Mouse (Mus musculus): ENCODE measurements around the gene Arhgap8. TPM values are rescaled to one million over a fixed set of nuclear protein-coding genes. Genes with fewer than 3 reads are reported as not detected.

Arhgap8 gene
- total and polyA plus RNA-seq, 3 experiments: 0.08 TPM; not detected in 2

DNA sequence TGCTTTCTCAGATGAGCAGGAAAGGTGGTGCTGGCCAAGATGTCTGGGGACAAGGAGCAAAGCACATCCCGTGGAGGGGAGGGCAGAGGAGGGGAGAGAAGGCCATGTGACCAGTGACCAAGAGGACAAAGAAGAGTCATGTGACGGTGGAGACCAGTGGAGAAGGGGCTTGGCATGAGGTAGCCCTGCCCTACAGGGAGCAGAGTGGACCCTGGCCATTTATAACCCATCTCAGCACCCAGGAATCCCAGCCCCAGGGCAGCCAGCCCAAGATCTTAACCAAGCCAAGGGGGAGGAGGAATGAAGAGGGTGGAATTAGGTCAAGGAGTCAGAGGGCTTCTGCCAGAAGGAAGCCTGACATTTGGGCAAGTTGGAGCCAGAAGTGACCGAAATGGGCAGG lies 47.2 kb upstream of the Arhgap8 start:
- Histone ChIP-seq H3K9me3 (replicated peaks; ENCODE audit: low read length) (no peaks in the 10 kb centered on the region), H3K9ac (ENCODE audit: insufficient read depth, low read depth) (no peak overlapping the region), H3K27me3 (replicated peaks) (peaks cover 27% of the 10 kb centered on the region), H3K4me1 (ENCODE audit: control insufficient read depth in 1 of 2, insufficient read depth in 2 of 2) (peaks cover 3 to 13% of the 10 kb centered on the region in 2 experiments), H3K4me2 (ENCODE audit: insufficient read depth, low read depth, poor library complexity, severe bottlenecking) (no peak overlapping the region), H3K27ac (ENCODE audit: insufficient read depth, low read depth) (no peak overlapping the region), H3K4me3 (replicated peaks in 1 of 3; ENCODE audit: low read depth in 2 of 3, low read length in 2 of 3, poor library complexity in 1 of 3) (no peak overlapping the region), H3K79me2 (replicated peaks; ENCODE audit: control insufficient read depth, extremely low read depth, insufficient read depth, poor library complexity, severe bottlenecking) (no peaks in the 10 kb centered on the region), H3K36me3 (replicated peaks in 1 of 2; ENCODE audit: control insufficient read depth in 1 of 2, insufficient read depth in 1 of 2, low read length in 1 of 2) (no peaks in the 10 kb centered on the region)
- dilution Hi-C loops (cut with MboI; ENCODE audit: extremely low pct_ligation_motif_present, extremely low pct_unique_long_range_greater_than_20kb, low sequenced_read_pairs) (no loop called here), in situ Hi-C loops (cut with MboI; ENCODE audit: low pct_ligation_motif_present, low pct_unique_long_range_greater_than_20kb, low sequenced_read_pairs) (loop anchor here (10.0 kb wide), 1 partner anchor 252 kb away; the partner anchor contains the start of genes Gm29666 and Nup50)
- no peak for DNase-seq (ENCODE audit: extremely low read depth)
- TF ChIP-seq MXI1 (IDR thresholded peaks at IDR 0.05; ENCODE audit: low read depth, low read length): no peak

DNA sequence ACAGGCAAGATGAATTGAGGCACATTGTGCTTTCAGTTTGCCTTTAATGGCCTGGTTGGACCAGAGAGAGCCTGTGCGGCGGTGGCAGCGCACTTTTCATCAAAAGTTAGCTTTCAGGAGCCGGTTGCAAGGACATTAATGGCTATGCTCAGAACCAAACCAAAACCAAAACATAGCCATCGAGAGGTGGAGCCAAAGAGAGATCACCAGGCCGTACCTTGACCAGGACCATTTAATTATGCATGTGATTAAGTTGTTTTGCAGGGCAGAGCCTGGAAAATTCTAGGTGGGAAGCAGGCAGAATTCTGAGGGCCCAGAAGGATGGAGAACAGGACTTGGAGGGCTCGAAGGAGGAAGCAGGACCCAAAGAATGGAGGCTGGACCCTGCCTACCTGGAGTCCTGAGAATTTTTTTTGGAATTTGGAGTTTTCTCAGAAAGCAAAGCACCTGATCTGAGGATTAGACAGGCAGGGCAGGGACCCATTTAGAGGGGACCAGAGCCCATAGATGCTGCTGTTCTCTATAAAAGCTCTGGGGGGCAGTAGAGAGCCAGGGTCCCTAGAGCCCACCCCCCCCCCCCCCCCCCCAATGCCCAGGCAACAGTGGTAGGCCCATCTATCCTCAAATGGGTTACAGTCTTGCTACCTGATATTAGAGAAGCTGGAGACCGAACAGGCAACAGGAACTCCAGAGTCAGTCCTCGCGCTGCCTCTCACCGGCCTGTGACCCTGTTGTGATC lies 45.4 kb upstream of the Arhgap8 start:
- Histone ChIP-seq H3K9ac (ENCODE audit: insufficient read depth, low read depth) (0 out of 2 replicates have a peak overlapping the region, but pooled peaks have one; percentile 7), H3K79me2 (replicated peaks; ENCODE audit: control insufficient read depth, extremely low read depth, insufficient read depth, poor library complexity, severe bottlenecking) (no peaks in the 10 kb centered on the region), H3K4me1 (ENCODE audit: control insufficient read depth in 1 of 2, insufficient read depth in 2 of 2) (peaks cover 5 to 13% of the 10 kb centered on the region in 2 experiments), H3K4me3 (replicated peaks in 1 of 3; ENCODE audit: low read depth in 2 of 3, low read length in 2 of 3, poor library complexity in 1 of 3) (no peak overlapping the region), H3K9me3 (replicated peaks; ENCODE audit: low read length) (peaks cover 2% of the 10 kb centered on the region), H3K27me3 (replicated peaks) (peaks cover 12% of the 10 kb centered on the region), H3K4me2 (ENCODE audit: insufficient read depth, low read depth, poor library complexity, severe bottlenecking) (no peak overlapping the region), H3K36me3 (replicated peaks in 1 of 2; ENCODE audit: control insufficient read depth in 1 of 2, insufficient read depth in 1 of 2, low read length in 1 of 2) (no peaks in the 10 kb centered on the region), H3K27ac (ENCODE audit: insufficient read depth, low read depth) (no peak overlapping the region)
- in situ Hi-C loops (cut with MboI; ENCODE audit: low pct_ligation_motif_present, low pct_unique_long_range_greater_than_20kb, low sequenced_read_pairs): loop anchor here (10.0 kb wide), 1 partner anchor 250 kb away; the partner anchor contains the start of genes Gm29666 and Nup50
- dilution Hi-C loops (cut with MboI; ENCODE audit: extremely low pct_ligation_motif_present, extremely low pct_unique_long_range_greater_than_20kb, low sequenced_read_pairs): no loop called here
- DNase-seq (ENCODE audit: extremely low read depth): no peak
- TF ChIP-seq BHLHE40 (IDR thresholded peaks at IDR 0.05; ENCODE audit: low read depth, low read length) (no peak), USF1 (IDR thresholded peaks at IDR 0.05; ENCODE audit: low read depth, low read length) (no peak), CTCF (conservative IDR thresholded peaks at IDR 0.05 in 1 of 2, IDR thresholded peaks at IDR 0.05 in 1 of 2; ENCODE audit: low read depth in 2 of 2, low read length in 2 of 2) (peak in 1 of 2 experiments; percentile 52; a peak in 3 of 4 replicates), RAD21 (IDR thresholded peaks at IDR 0.05; ENCODE audit: low read depth, low read length) (peak; percentile 11)

DNA sequence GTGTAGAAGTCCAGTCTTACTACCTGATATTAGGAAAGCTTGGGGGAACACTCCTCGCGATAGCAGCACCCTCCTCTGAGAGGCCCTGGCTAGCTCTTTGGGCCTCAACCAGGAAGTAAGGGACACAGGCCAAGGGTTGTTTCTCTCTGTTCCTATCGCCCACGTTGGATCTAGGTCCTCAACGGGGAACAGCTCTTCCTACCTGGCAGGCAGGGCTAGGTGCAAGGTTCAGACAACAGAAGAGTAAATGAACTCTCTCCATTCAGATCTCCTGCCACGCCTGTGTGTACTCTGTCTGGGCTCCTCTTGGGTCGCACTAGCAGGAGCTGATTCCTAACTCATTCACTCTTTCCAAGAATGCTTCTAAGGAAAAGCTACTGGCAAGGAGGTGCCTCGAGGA lies 44.5 kb upstream of the Arhgap8 start:
- Histone ChIP-seq H3K4me2 (ENCODE audit: insufficient read depth, low read depth, poor library complexity, severe bottlenecking) (no peak overlapping the region), H3K79me2 (replicated peaks; ENCODE audit: control insufficient read depth, extremely low read depth, insufficient read depth, poor library complexity, severe bottlenecking) (no peaks in the 10 kb centered on the region), H3K36me3 (replicated peaks in 1 of 2; ENCODE audit: control insufficient read depth in 1 of 2, insufficient read depth in 1 of 2, low read length in 1 of 2) (no peaks in the 10 kb centered on the region), H3K4me3 (replicated peaks in 1 of 3; ENCODE audit: low read depth in 2 of 3, low read length in 2 of 3, poor library complexity in 1 of 3) (no peak overlapping the region), H3K4me1 (ENCODE audit: control insufficient read depth in 1 of 2, insufficient read depth in 2 of 2) (peaks cover 11 to 16% of the 10 kb centered on the region in 2 experiments), H3K9ac (ENCODE audit: insufficient read depth, low read depth) (0 out of 2 replicates have a peak overlapping the region, but pooled peaks have one; percentile 7), H3K9me3 (replicated peaks; ENCODE audit: low read length) (peaks cover 2% of the 10 kb centered on the region), H3K27ac (ENCODE audit: insufficient read depth, low read depth) (no peak overlapping the region), H3K27me3 (replicated peaks) (peaks cover 7% of the 10 kb centered on the region)
- no peak for DNase-seq (ENCODE audit: extremely low read depth)
- dilution Hi-C loops (cut with MboI; ENCODE audit: extremely low pct_ligation_motif_present, extremely low pct_unique_long_range_greater_than_20kb, low sequenced_read_pairs): no loop called here
- TF ChIP-seq TCF12 (IDR thresholded peaks at IDR 0.05; ENCODE audit: low read depth, low read length): no peak
- TF ChIP-seq EP300 (IDR thresholded peaks at IDR 0.05; ENCODE audit: low read length): no peak
- TF ChIP-seq ELF1 (IDR thresholded peaks at IDR 0.05; ENCODE audit: low read depth, low read length): 0 out of 2 replicates have a peak, but pooled peaks have one; percentile 50
- in situ Hi-C loops (cut with MboI; ENCODE audit: low pct_ligation_motif_present, low pct_unique_long_range_greater_than_20kb, low sequenced_read_pairs): loop anchor here (10.0 kb wide), 1 partner anchor 249 kb away; the partner anchor contains the start of genes Gm29666 and Nup50
